Mouse (Mus musculus) A20 (cell line): Measurements from ENCODE around the gene Zgrf1.

Experiments
- DNase-seq: peaks from one replicate; pipeline ENCODE4 v3.0.0-alpha.2; 2011; ENCODE audit warnings: low read depth, low spot score

Zgrf1 gene

GRCm38 (mm10) chr3:127639875-127640761 is 86.8 kb downstream of the Zgrf1 start:
- DNase-seq: no peak

DNA sequence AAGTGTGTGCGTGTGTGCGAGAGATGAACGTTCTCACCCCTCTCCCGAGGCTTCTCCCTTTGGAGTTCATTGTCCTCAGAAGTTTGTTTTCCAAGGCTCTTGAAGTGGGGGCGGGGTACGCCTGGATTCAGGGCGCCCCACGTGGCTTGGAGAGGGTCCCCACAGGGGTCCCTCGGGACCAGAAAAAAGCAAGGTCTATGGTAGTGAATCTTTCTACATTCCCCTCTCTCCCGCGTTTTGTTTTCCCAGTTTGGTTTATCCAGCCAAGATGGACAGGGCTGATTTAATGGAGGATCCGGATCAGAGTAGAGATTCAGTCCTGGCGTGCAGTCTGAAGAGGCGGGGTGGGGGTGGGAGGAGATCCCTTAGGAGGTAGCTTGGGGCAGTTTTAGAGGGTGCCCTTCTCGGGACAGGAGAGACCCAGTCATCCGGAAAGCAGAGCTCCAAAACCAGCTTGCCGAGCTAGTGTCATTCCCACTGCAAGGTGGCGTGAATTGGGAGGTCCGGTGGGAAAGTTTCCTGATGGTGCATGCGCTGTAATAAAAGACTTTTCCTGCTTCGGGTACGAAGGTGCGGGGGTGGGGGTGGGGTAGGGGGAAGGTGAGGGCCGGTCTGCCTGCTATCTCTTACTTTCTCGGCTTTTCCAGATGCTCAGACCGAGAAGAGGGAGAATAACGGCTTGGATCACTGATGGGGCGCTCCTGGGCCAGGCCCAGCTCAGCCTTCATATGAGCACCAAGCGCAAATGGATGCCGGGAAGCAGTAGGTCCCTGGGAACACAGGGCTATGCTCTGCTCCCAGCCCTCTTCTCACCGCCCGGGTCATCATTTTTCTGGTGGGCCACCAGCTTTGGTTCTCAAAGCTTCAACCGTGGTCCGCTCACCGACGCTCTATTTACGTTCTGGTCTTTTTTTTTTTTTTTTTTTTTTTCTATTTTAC is 87.7 kb downstream of the Zgrf1 start:
- no peak for DNase-seq

GRCm38 (mm10) chr3:127642211-127642610 is 88.9 kb downstream of the Zgrf1 start:
- no peak for DNase-seq

GRCm38 (mm10) chr3:127646156-127646825 is 93.0 kb downstream of the Zgrf1 start:
- no peak for DNase-seq

DNA sequence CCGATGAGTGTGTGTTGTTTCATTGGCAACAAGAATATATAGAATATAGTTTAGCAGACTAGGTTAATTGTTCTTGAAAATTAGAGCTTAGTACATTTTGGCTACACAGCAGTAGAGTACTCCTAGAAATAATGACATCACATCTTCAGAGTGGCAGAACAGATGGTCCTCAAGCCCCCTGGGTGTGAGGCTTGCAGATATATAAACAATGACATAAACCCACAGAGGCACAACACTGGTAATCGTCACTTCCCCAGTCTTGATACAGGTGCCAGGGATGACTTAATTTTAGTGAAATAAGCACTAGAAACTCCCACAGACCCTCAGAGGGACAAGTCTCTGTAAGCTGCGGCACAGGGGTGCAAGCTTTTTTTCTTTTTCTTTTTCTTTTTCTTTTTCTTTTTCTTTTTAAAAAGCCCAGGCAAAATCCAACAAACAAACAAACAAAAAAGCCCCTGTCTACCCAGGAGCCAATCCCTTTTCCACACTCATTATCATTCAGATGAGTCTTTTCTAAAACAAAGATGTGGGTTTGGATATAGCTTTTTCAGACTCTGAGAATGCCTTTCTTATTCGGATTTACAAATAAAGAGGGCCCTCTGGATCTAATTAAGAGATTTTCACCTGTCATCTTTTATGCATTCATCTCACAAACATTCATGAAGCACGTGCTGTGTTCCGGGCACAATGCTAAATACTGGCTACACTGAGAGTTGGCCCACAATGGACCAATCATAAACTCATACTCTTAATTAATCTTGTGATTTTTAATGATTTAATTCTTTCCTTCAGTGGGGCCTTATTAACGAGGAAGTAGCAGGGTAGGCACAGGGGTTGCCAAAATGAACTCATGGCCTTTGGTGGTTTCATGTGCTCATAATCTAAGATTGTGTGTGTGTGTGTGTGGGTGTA is 98.7 kb downstream of the Zgrf1 start:
- no peak for DNase-seq

DNA sequence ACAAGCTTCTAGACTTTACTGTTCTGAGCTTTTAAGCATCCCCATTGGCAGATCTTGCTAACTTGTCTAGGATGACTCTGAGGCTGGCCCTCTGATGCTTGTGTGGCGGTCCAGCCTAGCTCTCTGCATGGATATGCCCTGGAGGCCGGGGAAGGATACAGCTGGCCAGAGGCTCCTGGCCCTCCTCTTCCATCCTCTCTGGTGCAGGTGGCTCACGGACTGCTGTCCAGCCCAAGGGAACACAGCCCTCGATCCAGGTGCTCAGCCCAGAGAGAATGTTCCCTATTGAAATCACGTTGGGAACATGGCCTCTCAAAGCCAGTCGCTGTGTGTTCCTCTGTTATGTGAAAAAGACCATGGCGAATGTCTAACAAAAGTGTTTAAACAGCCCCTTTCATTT is 107.4 kb downstream of the Zgrf1 start:
- no peak for DNase-seq

- no peak for DNase-seq
Measured at GRCm38 (mm10) chr3:127661646-127662531, 108.6 kb downstream of the Zgrf1 start.
